Mouse (Mus musculus) midbrain, postnatal 0 days (tissue): ENCODE measurements around the gene 6430571L13Rik. TPM values are rescaled to one million over a fixed set of nuclear protein-coding genes. Genes with fewer than 3 reads are reported as not detected.

Source experiments
- ATAC-seq: fragments of 200-750 bp; cut with Nextera tagmentation; 2 replicates; pipeline ENCODE4 v1.8.0; 2017; ENCODE audit warnings: moderate number of reproducible peaks, mild to moderate bottlenecking, moderate TSS enrichment, moderate library complexity; ENCODE audit not compliant: low FRiP score
- DNase-seq: peaks from one replicate; pipeline ENCODE4 v3.0.0-alpha.2; 2015; ENCODE audit warnings: low spot score
- H3K27ac ChIP-seq: fragments of 300-500 bp; sonication (generic); 2 replicates; pipeline ENCODE4 v1.5.1; 2014; ENCODE audit warnings: low read depth, mild to moderate bottlenecking, low read length, mixed read lengths
- H3K27me3 ChIP-seq: fragments of 300-500 bp; sonication (generic); 2 replicates; pipeline ENCODE4 v1.6.1; 2014; ENCODE audit warnings: low read length, control low read depth, mixed read lengths; ENCODE audit not compliant: insufficient read depth
- H3K36me3 ChIP-seq: fragments of 300-500 bp; sonication (generic); 2 replicates; pipeline ENCODE4 v1.6.1; 2014; ENCODE audit warnings: low read length, control low read depth, mixed read lengths; ENCODE audit not compliant: insufficient read depth
- H3K4me1 ChIP-seq: fragments of 300-500 bp; sonication (generic); 2 replicates; pipeline ENCODE4 v1.6.1; 2014; ENCODE audit warnings: mild to moderate bottlenecking, control low read depth, antibody characterized with exemption, low read length, mixed read lengths; ENCODE audit not compliant: insufficient read depth
- H3K4me2 ChIP-seq: fragments of 300-500 bp; sonication (generic); 2 replicates; pipeline ENCODE4 v1.6.1; 2014; ENCODE audit warnings: low read depth, mild to moderate bottlenecking, low read length, mixed read lengths; ENCODE audit not compliant: poor library complexity, severe bottlenecking
- H3K4me3 ChIP-seq: fragments of 300-500 bp; sonication (generic); 2 replicates; pipeline ENCODE4 v1.5.1; 2014; ENCODE audit warnings: low read depth, mild to moderate bottlenecking, low read length, moderate library complexity
- H3K9ac ChIP-seq: fragments of 300-500 bp; sonication (generic); replicated peaks from 2 replicates; pipeline ENCODE4 v1.6.1; 2014; ENCODE audit warnings: mild to moderate bottlenecking, low read length, moderate library complexity, mixed read lengths; ENCODE audit not compliant: poor library complexity, severe bottlenecking
- H3K9me3 ChIP-seq: fragments of 300-500 bp; sonication (generic); 2 replicates; pipeline ENCODE4 v1.6.1; 2016; ENCODE audit warnings: low read length, control low read depth
- CTCF ChIP-seq: IDR thresholded peaks from 2 replicates; pipeline ENCODE4 v1.5.1; 2016; ENCODE audit warnings: antibody characterized with exemption, mild to moderate bottlenecking
- WGBS: fragments of 180-500 bp; shearing (Covaris S2); extraction: QIAGEN DNeasy Blood & Tissue Kit; methylation state at CpG from one replicate; pipeline ENCODE4 v1.1.7; 2014; 5-methylcytosine and 5-hydroxymethylcytosine counted together
- polyA plus RNA-seq: library from polyadenylated mRNA; unstranded; fragments of >200 nt; fragmentation: Nextera tagmentation; extraction: Ambion mirVana; gene quantifications from 2 replicates; pipeline ENCODE4 v1.2.1, GENCODE M21; 2015
- total RNA-seq: library from RNA; depleted of rRNA; stranded (reverse); fragments of >200 nt; gene quantifications from 2 replicates; pipeline ENCODE4 v1.2.3, GENCODE M21; 2014

6430571L13Rik gene
- total and polyA plus RNA-seq, 2 experiments from 2014 or later = 10.4 to 13.6 TPM

DNA sequence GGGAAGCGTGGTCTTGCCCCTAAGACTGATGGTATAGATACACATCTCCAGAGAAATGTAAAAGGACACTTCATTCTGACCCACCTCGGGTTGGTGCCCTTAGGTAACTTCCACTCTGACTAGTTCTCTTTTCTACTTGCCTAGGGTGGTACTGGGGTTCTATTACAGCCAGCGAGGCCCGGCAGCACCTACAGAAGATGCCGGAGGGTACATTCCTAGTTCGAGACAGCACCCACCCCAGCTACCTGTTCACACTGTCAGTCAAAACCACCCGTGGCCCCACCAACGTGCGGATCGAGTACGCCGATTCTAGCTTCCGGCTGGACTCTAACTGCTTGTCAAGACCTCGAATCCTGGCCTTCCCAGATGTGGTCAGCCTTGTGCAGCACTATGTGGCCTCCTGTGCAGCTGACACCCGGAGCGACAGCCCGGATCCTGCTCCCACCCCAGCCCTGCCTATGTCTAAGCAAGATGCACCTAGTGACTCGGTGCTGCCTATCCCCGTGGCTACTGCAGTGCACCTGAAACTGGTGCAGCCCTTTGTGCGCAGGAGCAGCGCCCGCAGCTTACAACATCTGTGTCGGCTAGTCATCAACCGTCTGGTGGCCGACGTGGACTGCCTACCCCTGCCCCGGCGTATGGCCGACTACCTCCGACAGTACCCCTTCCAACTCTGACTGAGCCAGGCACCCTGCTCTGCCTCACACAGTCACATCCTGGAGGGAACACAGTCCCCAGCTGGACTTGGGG, 40.0 kb upstream of the 6430571L13Rik start:
- no peak overlapping the region for H3K4me2 ChIP-seq
- peaks cover 16% of the 10 kb centered on the region for H3K36me3 ChIP-seq
- DNase-seq (no peak), ATAC-seq (no peak)
- 0 out of 2 replicates have a peak, but pooled peaks cover 4% of the 10 kb centered on the region for H3K27me3 ChIP-seq
- no peaks in the 10 kb centered on the region for H3K9me3 ChIP-seq
- peaks cover 4% of the 10 kb centered on the region for H3K4me1 ChIP-seq
- H3K27ac ChIP-seq = no peak overlapping the region
- no peak overlapping the region for H3K9ac ChIP-seq
- H3K4me3 ChIP-seq = no peak overlapping the region
- WGBS = 94% methylated on average over 30 of the region's 30 CpGs
- TF ChIP-seq CTCF = no peak

DNA sequence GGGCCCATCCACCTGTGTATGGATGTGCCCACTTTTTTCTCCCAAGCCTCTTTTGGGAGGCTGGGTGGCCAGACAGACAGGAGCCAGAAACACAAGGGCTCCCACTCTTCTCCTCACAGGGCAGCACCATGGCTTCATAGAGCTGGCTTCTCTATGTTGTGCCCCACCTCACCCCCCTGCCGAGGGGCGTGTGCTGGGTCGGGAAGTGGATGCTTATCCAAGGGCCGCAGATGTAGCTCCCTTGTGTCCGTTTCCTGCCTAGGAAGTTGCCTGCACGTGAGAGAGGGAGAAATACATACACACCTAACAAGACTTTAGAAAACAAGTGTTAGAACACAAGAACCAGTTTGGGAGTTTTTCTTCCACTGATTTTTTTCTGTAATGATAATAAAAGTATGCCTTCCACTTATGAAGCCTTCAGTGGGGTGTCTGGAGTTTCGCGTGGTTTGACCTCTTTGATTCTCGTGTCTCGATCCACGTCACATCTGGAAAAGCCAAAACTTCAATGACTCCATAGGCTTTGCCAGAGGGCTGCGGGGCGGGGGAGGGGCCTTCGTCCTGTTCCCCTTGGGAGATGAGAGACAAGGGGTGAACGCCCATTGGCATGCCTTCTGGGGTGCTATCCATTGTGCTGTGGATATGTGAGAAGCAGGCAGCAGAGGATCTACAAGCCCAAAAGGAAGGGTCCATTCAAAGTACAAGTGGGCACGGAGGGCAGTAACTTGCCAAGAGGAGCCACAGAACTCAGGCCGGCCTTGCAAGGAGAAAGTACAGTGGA, 38.7 kb upstream of the 6430571L13Rik start:
- TF ChIP-seq CTCF = no peak
- DNase-seq = no peak

DNA sequence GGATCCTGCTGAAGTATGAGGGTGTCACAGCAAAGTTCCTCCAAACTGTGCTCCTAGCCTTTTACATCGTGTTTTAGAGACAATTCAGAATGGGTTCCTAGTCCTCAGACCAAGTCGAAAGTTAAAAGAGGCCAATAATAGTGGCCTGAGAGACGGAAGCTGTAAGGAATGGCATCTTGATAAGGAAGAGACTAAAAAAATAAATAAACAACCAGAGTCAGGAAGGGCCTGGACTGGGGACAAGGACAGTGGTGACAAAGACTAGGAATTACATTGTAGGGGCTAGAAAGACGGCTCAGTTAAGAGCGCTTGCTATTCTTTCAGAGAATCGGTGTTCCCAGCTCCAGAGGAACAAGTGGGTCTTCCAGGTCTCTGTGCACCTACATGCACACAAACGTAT, 37.8 kb upstream of the 6430571L13Rik start:
- Histone ChIP-seq H3K9me3 (no peaks in the 10 kb centered on the region), H3K4me1 (0 out of 2 replicates have a peak, but pooled peaks cover 4% of the 10 kb centered on the region), H3K27ac (no peak overlapping the region), H3K27me3 (no peaks in the 10 kb centered on the region), H3K36me3 (peaks cover 16% of the 10 kb centered on the region), H3K4me3 (no peak overlapping the region), H3K4me2 (no peak overlapping the region), H3K9ac (no peak overlapping the region)
- 84% methylated on average over 7 of the region's 7 CpGs for WGBS
- ATAC-seq = no peak
- no peak for TF ChIP-seq CTCF
- DNase-seq = no peak

More for the DNA sequence above, 38.7 kb upstream of the 6430571L13Rik start:
- Histone ChIP-seq H3K9ac (no peak overlapping the region), H3K4me1 (peaks cover 4% of the 10 kb centered on the region; the same call in 1 of the 2 replicates), H3K9me3 (no peaks in the 10 kb centered on the region), H3K4me3 (no peak overlapping the region), H3K27ac (no peak overlapping the region), H3K27me3 (no peaks in the 10 kb centered on the region), H3K4me2 (no peak overlapping the region), H3K36me3 (peaks cover 16% of the 10 kb centered on the region)
- WGBS = 87% methylated on average over 17 of the region's 17 CpGs
- no peak for ATAC-seq

DNA sequence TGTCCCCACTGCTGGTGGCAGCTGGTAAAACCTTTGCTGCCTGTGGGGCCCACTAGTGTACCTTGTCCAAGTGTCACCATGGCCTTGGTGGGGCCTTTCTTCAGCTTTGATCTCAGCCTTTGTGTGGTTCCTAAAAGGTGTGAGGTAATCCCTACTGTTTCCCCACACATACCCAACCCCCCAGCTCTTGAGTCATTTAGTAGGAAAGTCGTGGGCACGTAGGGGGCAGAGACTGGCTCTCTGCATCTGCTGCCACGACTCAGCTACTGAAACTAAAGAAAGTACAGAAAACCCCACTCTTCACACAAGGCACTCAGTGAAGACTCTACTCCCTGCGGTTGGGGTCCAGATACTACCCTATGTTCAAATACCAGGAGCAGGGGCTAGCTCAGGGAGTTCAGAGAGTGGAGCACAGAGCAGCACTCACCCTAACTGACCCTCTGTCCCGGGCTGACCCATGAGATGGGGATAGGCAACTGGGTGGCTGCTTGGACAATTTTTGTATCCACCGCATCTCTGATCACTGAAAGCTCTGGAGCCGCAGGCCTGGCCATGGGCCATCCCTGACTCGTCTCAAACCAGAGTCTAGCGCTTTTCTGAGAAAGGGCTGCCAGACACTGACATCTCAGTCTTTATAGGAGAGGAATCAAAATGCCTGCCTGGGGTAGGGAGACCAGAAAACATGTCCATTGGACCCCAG, 37.1 kb upstream of the 6430571L13Rik start:
- no peak for TF ChIP-seq CTCF
- no peak overlapping the region for H3K4me2 ChIP-seq
- 84% methylated on average over 9 of the region's 9 CpGs for WGBS

DNA sequence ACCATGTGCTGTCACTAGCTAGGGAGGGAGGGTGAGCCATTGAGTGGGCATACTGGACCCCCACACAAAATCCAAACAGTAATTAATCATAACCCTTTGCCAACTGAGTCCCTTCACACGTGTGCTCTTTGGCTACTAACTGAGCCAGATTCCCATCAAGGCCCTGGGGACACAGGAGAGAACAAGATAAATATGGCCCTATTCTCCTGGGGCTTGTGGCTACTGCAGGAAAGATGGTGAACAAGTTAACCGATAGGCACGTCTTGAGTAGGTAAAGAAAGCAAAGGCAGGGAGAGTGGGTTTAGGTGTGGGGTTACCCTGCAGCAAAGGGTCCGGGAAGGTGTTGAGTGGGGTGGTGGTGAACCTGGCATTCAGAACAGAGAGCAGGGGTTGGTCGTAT, 36.5 kb upstream of the 6430571L13Rik start:
- no peak overlapping the region for H3K4me2 ChIP-seq
- no peak overlapping the region for H3K9ac ChIP-seq
- TF ChIP-seq CTCF = no peak
- no peaks in the 10 kb centered on the region for H3K4me1 ChIP-seq
- WGBS = 87% methylated on average over 5 of the region's 5 CpGs
- H3K27me3 ChIP-seq = no peaks in the 10 kb centered on the region
- DNase-seq (no peak), ATAC-seq (no peak)
- H3K4me3 ChIP-seq = no peak overlapping the region
- no peak overlapping the region for H3K27ac ChIP-seq
- H3K36me3 ChIP-seq = peaks cover 16% of the 10 kb centered on the region
- no peaks in the 10 kb centered on the region for H3K9me3 ChIP-seq

More for the DNA sequence above, 37.1 kb upstream of the 6430571L13Rik start:
- H3K4me3 ChIP-seq = no peak overlapping the region
- no peaks in the 10 kb centered on the region for H3K4me1 ChIP-seq
- no peak overlapping the region for H3K9ac ChIP-seq
- peaks cover 16% of the 10 kb centered on the region for H3K36me3 ChIP-seq
- ATAC-seq (no peak), DNase-seq (no peak)
- H3K27ac ChIP-seq = no peak overlapping the region
- no peaks in the 10 kb centered on the region for H3K27me3 ChIP-seq
- no peaks in the 10 kb centered on the region for H3K9me3 ChIP-seq
